Mouse (Mus musculus) spleen, adult 12 weeks (tissue): ENCODE results near the gene Ptgfr.

Experiments used
- DNase-seq: peaks from one replicate; pipeline ENCODE4 v3.0.0; 2022; ENCODE audit warnings: low spot score

Gene Ptgfr

GRCm38 (mm10) chr3:151836871-151837680 is at the start of gene Ptgfr:
Gene Ptgfr, minus strand, starts transcription at chr3:151837630.
- no peak for DNase-seq

GRCm38 (mm10) chr3:151883881-151884280 is 46.5 kb upstream of the Ptgfr start:
- DNase-seq: no peak

- no peak for DNase-seq
Observed at GRCm38 (mm10) chr3:151879981-151880380, 42.6 kb upstream of the Ptgfr start.

GRCm38 (mm10) chr3:151868970-151869369 is 31.5 kb upstream of the Ptgfr start:
- DNase-seq: no peak

- no peak for DNase-seq
Observed at GRCm38 (mm10) chr3:151851344-151851743, 13.9 kb upstream of the Ptgfr start.

GRCm38 (mm10) chr3:151850621-151851020 is 13.2 kb upstream of the Ptgfr start:
- no peak for DNase-seq

GRCm38 (mm10) chr3:151846292-151846691 is 8.9 kb upstream of the Ptgfr start:
- no peak for DNase-seq

GRCm38 (mm10) chr3:151844361-151845154 is 7.1 kb upstream of the Ptgfr start:
- no peak for DNase-seq

GRCm38 (mm10) chr3:151840688-151841087 is 3.3 kb upstream of the Ptgfr start:
- no peak for DNase-seq

GRCm38 (mm10) chr3:151838372-151838771 is 942 bp upstream of the Ptgfr start:
- DNase-seq: no peak

- no peak for DNase-seq
Observed at GRCm38 (mm10) chr3:151837749-151838148, 319 bp upstream of the Ptgfr start.

- no peak for DNase-seq
Observed at GRCm38 (mm10) chr3:151836451-151836850, 979 bp downstream of the Ptgfr start.

- no peak for DNase-seq
Observed at GRCm38 (mm10) chr3:151835831-151836230, 1.6 kb downstream of the Ptgfr start.

GRCm38 (mm10) chr3:151827950-151828610 is 9.3 kb downstream of the Ptgfr start:
- DNase-seq: no peak

GRCm38 (mm10) chr3:151819811-151820210 is 17.6 kb downstream of the Ptgfr start:
- no peak for DNase-seq

GRCm38 (mm10) chr3:151818265-151818664 is 19.2 kb downstream of the Ptgfr start:
- no peak for DNase-seq

- no peak for DNase-seq
Observed at GRCm38 (mm10) chr3:151808613-151809012, 28.8 kb downstream of the Ptgfr start.

GRCm38 (mm10) chr3:151788622-151789021 is 48.8 kb downstream of the Ptgfr start:
- no peak for DNase-seq

- DNase-seq: no peak
Observed at GRCm38 (mm10) chr3:151775089-151775488, 62.3 kb downstream of the Ptgfr start.

GRCm38 (mm10) chr3:151771074-151771473 is 66.4 kb downstream of the Ptgfr start:
- no peak for DNase-seq

- DNase-seq: no peak
Observed at GRCm38 (mm10) chr3:151749737-151750136, 87.7 kb downstream of the Ptgfr start, which contains the start of gene Ifi44. Gene Ifi44, minus strand, starts transcription at chr3:151749960.

- no peak for DNase-seq
Observed at GRCm38 (mm10) chr3:151748514-151748913, 88.9 kb downstream of the Ptgfr start.
